Mouse (Mus musculus) limb, embryonic 11.5 days (tissue): ENCODE data around the gene Nanos3. TPM values are rescaled to one million over a fixed set of nuclear protein-coding genes. Genes with fewer than 3 reads are reported as not detected.

Experiments
- microRNA counts: library from miRNA; unstranded; fragments of <30 nt; microRNA quantifications from one replicate; lab custom pipeline; 2016
- microRNA-seq: library from miRNA; unstranded; fragments of <30 nt; microRNA quantifications from one replicate; pipeline ENCODE4, GENCODE M21; 2016
- polyA plus RNA-seq: library from polyadenylated mRNA; unstranded; fragments of >200 nt; fragmentation: Nextera tagmentation; extraction: Ambion mirVana; gene quantifications from 2 replicates; pipeline ENCODE4 v1.2.1, GENCODE M21; 2014

The Nanos3 gene
- polyA plus RNA-seq, 1 experiment from 2014 or later, result 4.9 TPM

MicroRNAs encoded within 50 kb of the gene (microRNA counts, 519-probe panel; counts per million panel counts)
- 2,975 counts per million, percentile 34 among the panel's probes with 10 or more counts for microRNA mmu-miR-181c (lab: Ali Mortazavi, UCI)
- microRNA mmu-miR-23a (lab: Ali Mortazavi, UCI), result 4,568 counts per million, percentile 71 among the panel's probes with 10 or more counts
- microRNA mmu-miR-27a (lab: Ali Mortazavi, UCI), result 5,489 counts per million, percentile 89 among the panel's probes with 10 or more counts

Small RNAs within 50 kb of the gene (microRNA-seq; reads per million reads assigned to microRNA genes)
- gene Gm25110 (not detected), gene Mir181c (6,815 reads per million, percentile 92 among the genes with 10 or more reads in this experiment), gene Mir181d (7,704 reads per million, percentile 93 among the genes with 10 or more reads in this experiment), gene Mir23a (9,461 reads per million, percentile 94 among the genes with 10 or more reads in this experiment), gene Mir24-2 (not detected), gene Mir27a (201 reads per million, percentile 58 among the genes with 10 or more reads in this experiment), gene Mir3074-2 (not detected)

Other genes with a start within 250 kb of the Nanos3 start
- gene Gm10644, start 230.0 kb downstream of the Nanos3 start, polyA plus RNA-seq, result 0.76 and 0.81 TPM in 2 replicates
- gene Asf1b, start 229.7 kb downstream of the Nanos3 start, polyA plus RNA-seq, result 81.8 and 84.1 TPM in 2 replicates
- gene Prkaca, start 212.2 kb downstream of the Nanos3 start, polyA plus RNA-seq, result 145 and 156 TPM in 2 replicates
- gene Samd1, start 187.5 kb downstream of the Nanos3 start, polyA plus RNA-seq, result 18.9 and 19.0 TPM in 2 replicates
- gene 1700067K01Rik, start 183.7 kb downstream of the Nanos3 start, polyA plus RNA-seq, result 1.2 and 1.5 TPM in 2 replicates
- 0.18 and 0.35 TPM in 2 replicates for gene 2210011C24Rik, start 173.0 kb downstream of the Nanos3 start, polyA plus RNA-seq
- 1.1 and 2.1 TPM in 2 replicates for gene Palm3, start 163.7 kb downstream of the Nanos3 start, polyA plus RNA-seq
- 0.20 and 0.27 TPM in 2 replicates for gene Il27ra, start 142.6 kb downstream of the Nanos3 start, polyA plus RNA-seq
- not detected in 2 replicates for gene Rln3, start 140.2 kb downstream of the Nanos3 start, polyA plus RNA-seq
- gene Gm10643, start 120.1 kb downstream of the Nanos3 start, polyA plus RNA-seq, result 1.2 and 1.3 TPM in 2 replicates
- 11.9 and 12.9 TPM in 2 replicates for gene Rfx1, start 118.4 kb downstream of the Nanos3 start, polyA plus RNA-seq
- 13.4 and 15.2 TPM in 2 replicates for gene Dcaf15, start 80.4 kb downstream of the Nanos3 start, polyA plus RNA-seq
- gene Podnl1, start 59.2 kb downstream of the Nanos3 start, polyA plus RNA-seq, result 0.10 and 0.17 TPM in 2 replicates
- 15.2 and 15.7 TPM in 2 replicates for gene Cc2d1a, start 37.3 kb downstream of the Nanos3 start, polyA plus RNA-seq
- gene 4930432K21Rik, start 37.2 kb downstream of the Nanos3 start, polyA plus RNA-seq, result 0.61 and 0.89 TPM in 2 replicates
- 23.9 and 24.5 TPM in 2 replicates for gene Zswim4, start 51.8 kb upstream of the Nanos3 start, polyA plus RNA-seq
- gene D8Ertd738e, start 64.5 kb upstream of the Nanos3 start, polyA plus RNA-seq, result 361 and 375 TPM in 2 replicates
- gene Mri1, start 72.1 kb upstream of the Nanos3 start, polyA plus RNA-seq, result 56.0 and 61.4 TPM in 2 replicates
- gene Ccdc130, start 85.2 kb upstream of the Nanos3 start, polyA plus RNA-seq, result 19.9 and 21.6 TPM in 2 replicates
- gene Cacna1a, start 203.2 kb upstream of the Nanos3 start, polyA plus RNA-seq, result 5.3 and 9.1 TPM in 2 replicates